Mouse (Mus musculus) adrenal gland, postnatal 4 days (tissue): ENCODE measurements around the gene Lhfp. TPM values are rescaled to one million over a fixed set of nuclear protein-coding genes. Genes with fewer than 3 reads are reported as not detected.
"Not testable (repeated sequence)": the region's sequence is repeated elsewhere in the genome, so short reads cannot be mapped to it uniquely, and the experiment has no call there.

Experiments used
- DNase-seq, 2 experiments: peaks; one replicate each; pipeline ENCODE4 v3.0.0; 2021 to 2022; ENCODE audit warnings: low spot score in 2 of 2, mixed read lengths in 2 of 2
- total RNA-seq, 2 experiments: library from RNA; stranded (reverse); gene quantifications; 2 replicates each; pipeline ENCODE4 v1.2.3; 2021

Gene Lhfp
- total RNA-seq, 2 experiments from 2014 or later: 38.3 to 40.6 TPM

DNA sequence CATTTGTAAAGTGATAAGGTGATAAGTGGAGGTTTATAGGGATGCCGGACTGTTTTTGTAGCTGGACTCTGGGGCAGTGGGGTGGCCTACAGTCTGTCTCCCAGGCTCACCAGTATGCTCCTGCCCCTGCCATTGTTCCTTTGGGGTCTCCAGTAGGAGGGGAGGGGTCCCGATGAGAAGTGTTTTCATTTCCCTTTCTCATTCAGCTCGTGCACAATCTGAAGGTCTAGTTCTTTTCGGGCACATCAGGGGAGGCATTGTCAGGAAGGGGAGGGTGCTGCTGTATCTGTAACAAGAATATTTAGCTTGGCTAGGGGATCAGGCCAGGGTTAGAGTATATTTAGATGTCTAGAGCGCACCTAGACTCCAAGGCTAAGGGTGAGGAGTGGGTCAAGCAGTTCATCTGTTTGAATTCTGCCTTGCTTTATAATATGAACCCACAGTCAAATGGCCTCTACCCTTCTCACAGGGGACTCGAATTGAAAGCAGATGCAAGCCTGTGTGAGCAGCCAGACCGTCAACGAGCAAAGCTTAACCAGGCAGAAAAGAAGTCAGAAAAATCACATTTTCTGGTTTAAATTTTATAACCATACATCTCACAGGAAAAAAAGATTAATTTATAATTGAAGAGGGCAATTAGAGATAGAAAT, 46.0 kb downstream of the Lhfp start:
- DNase-seq: no peak

GRCm38 (mm10) chr3:53089921-53090320, 48.6 kb downstream of the Lhfp start:
- DNase-seq: no peak

DNA sequence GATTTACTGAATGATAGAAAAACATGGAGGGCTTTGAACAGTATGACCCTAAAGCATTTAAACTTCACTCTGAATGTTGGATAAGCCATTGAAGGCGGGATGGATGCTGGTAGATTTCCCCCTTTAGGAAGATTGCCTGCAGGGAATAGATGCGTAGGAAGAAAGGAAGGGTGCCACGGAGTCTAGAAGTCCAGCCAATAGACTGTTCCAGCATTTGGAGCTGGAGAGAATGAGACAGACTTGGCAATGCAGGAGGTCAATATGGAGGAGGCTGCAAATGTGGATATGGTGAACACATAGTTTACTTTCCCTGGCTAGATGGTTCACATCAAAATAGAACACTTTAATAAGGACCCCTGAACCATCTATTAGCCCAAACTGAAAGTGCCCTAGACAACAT, 58.9 kb downstream of the Lhfp start:
- DNase-seq: no peak

- no peak for DNase-seq
These were observed 59.5 kb downstream of the Lhfp start for GRCm38 (mm10) chr3:53100803-53101202.

DNA sequence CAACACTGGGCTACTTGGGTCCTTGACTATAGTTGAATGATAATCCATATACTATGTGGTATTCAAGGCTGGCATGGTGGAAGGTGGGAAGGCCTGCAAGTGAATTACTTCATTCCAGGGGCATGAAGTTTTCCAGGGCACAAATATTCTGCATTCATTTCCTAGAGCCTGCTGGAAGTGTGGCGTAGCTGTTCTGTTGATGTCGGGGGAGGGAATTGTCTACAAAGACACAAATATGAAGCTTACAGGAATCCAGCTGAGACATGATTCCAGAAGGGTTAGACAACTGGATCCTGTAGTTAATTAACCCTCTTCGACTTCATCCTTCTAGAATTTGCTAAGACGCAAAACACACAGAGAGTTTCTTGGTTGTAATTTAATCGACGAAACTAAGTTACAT, 60.4 kb downstream of the Lhfp start:
- no peak for DNase-seq

DNA sequence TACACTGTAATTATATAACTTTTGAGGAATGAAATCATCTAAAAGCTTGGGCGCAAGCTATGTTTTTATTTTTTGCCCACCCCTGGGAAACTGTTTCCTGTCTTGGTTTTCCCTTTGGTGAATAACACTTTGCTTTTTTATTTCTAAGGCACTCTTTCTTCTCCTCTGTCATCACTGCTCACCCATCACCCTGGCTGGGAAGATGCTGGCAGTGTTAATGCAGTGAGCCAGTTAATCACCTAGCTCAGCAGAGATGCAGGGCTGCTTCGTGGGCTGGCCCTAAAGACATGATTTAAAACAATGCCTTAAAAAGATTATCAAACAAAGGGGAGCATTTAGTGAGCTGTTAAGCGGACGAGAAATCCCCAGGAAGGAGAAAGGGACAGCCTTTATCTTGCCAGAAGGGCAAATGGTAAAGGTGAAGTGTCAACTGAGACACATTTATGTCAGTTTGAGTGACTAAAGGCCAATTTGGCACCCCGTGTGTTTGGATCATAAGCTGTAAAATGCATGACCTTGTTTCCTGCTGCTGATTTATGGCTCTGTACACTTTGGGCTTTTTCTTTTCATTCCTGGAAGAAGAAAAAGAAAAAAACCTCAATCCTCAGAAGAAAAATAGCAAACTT, 60.9 kb downstream of the Lhfp start:
- DNase-seq: no peak

GRCm38 (mm10) chr3:53102757-53103153, 61.4 kb downstream of the Lhfp start:
- no peak for DNase-seq

DNA sequence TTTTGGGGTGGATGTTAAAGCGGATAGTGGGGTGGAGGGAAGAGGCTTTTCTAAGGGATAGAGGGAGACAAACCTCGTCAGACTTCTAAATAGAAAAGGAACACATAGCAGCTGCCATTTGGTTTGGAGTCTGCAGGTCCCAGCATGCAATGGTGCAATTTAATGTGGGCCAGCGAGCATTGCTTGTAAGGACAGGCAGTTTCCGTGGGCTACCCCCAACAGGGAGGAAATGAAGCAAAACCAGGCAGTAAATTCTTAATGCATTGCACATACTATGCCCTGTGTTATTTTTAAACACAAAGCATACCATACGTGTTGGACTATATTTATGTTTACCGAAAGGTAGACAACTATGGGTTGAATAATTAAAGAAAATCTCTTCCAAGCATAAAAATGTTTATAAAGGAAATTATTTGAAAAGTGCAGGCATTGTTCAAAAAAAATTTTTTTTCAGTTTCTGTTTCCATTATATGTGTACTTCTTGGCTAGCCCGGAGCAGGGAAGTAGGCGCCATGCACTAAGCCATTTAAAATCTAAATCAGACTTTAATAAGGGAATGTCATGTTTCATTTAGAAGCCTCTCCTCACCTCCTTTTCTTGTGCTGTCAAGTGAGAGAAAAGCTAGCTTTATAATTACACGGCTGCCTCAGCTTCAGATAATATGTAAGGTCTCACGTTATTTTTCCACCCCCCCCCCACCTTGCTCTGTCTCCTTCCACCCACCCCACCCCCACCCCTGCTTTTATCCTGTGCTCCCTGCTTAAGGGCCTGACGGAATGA, 67.5 kb downstream of the Lhfp start:
- no peak for DNase-seq

GRCm38 (mm10) chr3:53109879-53110278, 68.6 kb downstream of the Lhfp start:
- no peak for DNase-seq

DNA sequence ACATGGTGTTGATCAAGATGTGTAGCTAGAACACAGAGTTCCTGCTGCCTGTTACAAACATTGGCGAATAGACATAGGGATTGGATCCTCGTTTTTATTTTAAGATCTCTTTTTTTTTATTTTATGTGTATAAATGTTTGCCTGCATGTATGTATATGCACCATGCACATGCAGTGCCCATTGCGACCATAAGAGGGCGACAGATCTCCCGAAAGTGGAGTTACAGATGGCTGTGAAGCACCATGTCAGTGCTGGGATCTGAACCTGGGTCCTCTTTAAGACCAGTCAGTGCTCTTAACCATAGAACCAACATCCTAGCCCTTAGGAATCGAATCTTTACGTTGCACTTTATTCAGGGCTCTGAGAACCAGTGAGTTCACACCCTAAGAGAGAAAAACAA, 70.7 kb downstream of the Lhfp start:
- DNase-seq: no peak

DNA sequence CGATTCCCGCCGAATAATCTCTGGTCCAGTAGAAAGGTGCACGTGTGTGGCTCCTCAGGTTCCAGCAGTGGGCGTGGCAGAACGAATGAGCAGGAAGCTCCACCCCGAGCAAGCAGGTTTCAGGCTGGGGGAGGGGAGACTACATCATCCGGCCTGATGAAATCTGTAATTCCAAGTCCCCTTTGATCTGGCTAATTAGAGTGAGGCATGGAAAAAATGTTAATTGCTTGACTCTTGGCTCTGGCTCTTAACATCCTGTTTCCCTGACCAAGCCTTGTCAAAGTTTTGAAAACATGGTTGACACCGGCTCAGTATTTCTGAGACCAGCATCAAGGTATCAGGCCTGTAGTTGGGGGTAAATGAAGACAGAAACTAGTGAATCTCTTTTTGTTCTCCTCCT, 77.4 kb downstream of the Lhfp start:
- not testable (repeated sequence) for DNase-seq

- no peak for DNase-seq
These were observed 78.7 kb downstream of the Lhfp start for GRCm38 (mm10) chr3:53119978-53120377.

- DNase-seq: no peak
These were observed 84.2 kb downstream of the Lhfp start for GRCm38 (mm10) chr3:53125495-53125894.

DNA sequence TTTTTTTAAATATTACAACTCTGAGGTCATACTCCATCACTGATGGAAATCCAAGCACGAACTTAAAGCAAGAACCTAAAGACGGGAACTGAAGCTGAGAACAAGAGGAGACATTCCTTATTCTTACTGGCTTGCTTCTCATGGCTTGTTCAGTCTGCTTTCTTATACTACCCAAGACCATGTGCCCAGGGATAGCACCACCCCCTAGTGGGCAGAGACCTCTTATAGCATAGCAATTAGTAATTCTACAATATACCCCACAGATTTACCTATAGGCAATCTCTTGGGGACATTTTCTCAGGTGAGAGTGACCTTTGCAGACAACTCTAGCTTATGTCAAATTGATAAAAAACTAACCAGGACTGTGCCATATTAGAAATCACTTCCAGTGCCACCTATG, 97.5 kb downstream of the Lhfp start:
- no peak for DNase-seq

- no peak for DNase-seq
These were observed 97.9 kb downstream of the Lhfp start for GRCm38 (mm10) chr3:53139205-53139604.

DNA sequence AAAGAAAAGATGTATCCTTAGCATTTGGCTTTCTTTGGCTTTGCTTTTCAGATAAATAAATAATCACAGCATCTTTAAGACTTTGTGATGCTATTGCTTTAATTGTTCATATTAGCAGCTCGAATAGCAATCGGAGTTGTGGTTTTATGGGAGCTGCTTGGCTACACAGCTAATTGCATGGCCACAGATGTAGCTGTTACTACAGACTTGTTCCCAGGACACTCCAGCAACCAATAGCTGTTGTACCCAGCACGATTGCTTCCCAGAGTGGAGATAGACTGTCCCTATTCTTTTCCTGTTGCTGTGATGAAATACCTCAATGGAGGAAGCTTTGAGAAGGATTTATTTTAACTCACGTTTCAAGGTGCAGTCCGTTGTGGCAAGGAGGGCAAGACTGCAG, 98.3 kb downstream of the Lhfp start:
- DNase-seq: no peak

- DNase-seq: no peak
These were observed 101.2 kb downstream of the Lhfp start for GRCm38 (mm10) chr3:53142528-53142927.

DNA sequence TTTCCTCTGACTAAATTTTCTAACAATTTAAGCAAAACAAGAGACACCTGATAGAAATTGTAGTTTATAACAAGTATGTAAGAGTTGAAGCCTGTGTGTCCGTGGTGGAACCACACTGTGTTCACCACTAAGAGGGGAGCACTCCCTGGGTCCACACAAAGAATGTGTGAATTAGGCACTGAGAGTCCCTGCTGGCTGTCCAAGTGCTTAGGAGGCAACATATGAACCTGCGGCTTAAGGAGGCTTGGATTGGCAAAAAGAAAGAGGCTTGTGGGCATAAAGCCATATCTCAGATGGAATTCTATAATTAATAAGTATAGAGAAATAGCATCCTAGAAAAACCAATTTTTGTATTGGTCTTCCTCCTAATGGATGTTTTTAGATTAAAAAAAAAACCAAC, 104.2 kb downstream of the Lhfp start:
- DNase-seq: no peak

DNA sequence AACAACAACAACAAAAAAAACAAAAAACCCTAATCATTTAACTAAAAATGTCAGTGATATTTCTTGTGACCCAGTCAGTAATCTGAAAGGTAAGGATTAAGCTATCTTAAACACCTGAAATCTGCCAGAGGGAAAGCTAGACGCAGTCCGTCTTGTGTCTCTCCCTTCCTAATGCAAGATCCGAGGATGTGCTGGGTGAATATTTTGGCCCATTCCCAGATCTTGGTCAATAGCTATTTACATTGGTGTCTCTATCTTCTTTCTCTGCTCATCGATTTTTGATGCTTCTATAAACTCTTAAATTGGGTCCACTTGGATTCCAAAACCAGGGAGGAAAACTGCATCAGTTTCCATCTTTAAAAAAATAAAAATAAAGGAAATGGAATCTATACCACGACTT, 104.6 kb downstream of the Lhfp start:
- no peak for DNase-seq

GRCm38 (mm10) chr3:53147001-53147400, 105.7 kb downstream of the Lhfp start:
- DNase-seq: no peak

GRCm38 (mm10) chr3:53148751-53149150, 107.4 kb downstream of the Lhfp start:
- DNase-seq: no peak

DNA sequence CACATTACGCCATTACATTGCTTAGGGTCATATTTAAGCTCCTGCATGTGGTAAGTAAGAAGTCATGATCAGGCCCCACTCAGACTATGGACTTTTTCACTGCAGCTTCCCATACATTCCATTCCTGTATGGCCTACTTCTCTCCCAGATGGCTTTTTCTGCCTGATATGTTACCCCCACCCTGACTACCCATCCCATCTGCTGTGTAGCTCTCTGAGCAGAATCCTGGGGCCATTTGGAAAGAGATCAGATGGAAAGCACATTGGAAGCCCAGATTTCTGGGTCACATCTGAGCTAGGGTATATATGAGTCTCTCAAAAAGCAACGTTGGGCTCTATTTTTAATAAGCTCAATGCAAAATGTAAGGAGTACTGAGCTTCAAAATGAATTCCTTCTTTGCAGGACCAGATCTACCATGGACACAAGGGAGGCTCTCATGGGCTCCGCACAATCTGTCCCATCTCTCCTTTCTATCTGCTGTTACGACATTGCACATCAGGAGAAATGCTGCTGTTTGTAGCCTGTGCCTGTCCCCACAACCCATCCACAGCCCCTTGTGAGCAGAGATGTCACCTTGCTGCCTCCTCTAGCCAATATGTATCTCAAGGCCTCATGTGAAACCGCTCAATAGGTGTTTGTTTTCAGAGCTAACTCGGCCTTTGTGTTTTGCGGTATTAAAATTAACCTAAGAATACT, 108.4 kb downstream of the Lhfp start:
- DNase-seq: no peak
